Mouse (Mus musculus) A20 (cell line): Measurements from ENCODE around the gene C2cd5.

ENCODE experiments used
- DNase-seq: peaks from one replicate; pipeline ENCODE4 v3.0.0-alpha.2; 2011; ENCODE audit warnings: low read depth, low spot score

The C2cd5 gene

DNA sequence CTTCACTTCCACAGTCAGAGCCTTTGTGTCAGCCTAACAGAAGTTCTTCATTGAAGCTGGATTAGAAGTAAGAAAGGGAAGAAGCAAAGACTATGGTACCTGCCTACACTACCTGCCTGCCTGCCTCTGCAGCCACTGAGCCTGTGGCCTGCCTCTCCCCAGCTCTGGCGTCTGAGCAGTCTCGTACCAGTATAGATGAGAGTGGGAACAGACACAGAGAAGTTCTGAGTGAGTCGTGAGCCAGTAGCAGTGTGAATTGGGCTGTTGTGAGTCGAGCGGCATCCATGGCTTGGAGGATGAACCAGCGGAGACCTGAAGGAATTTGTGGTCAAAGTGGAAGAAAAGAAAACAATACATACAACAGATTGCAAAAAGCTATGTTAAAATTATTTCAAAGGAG, 26.5 kb downstream of the C2cd5 start:
- no peak for DNase-seq

DNA sequence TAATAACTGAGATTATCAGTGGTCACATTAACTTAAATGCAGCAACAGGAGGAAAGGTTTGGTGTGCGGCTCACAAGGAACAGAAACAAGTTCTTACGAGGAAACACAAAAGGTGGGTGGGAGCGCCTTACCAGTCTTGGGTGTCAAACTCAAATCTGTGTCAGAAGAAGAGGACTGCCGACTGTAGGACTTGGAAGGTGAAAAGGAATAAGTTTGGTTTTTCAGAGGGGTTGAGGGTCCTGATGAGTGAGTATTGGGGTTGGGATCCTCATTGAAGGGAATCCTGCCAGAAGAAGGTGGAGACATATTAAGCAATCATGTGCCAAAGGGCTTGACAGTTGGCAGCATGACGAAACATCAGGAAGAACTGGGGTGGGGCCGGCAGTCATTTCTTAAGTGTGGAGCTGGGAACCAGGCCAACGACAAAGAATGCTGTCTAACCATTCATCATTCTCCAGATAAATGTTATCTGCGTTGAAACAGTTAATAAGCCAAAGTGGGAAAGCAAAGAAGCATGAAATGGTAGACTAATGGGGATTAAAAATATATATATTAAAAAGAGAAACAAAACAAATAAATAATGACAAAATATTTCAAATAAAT, 27.4 kb downstream of the C2cd5 start:
- DNase-seq: no peak

DNA sequence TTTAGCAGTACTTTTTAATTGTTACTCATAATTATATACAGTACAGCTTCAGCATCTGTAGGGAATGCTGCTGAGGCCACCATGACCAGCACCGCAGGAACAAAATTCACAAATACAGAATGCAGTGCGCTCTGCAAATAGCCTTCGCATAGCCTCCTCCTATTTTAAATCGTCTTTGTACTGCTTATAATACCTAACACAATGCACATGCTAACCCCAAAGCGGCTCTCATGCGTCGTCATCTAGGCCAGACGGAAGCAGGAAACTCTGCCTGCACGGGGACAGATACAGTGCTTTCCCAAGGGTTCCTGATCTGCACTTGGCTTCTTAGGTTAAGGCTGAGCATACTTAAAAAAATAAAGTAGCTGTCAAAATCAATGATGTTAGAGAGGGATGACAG, 29.2 kb downstream of the C2cd5 start:
- no peak for DNase-seq

DNA sequence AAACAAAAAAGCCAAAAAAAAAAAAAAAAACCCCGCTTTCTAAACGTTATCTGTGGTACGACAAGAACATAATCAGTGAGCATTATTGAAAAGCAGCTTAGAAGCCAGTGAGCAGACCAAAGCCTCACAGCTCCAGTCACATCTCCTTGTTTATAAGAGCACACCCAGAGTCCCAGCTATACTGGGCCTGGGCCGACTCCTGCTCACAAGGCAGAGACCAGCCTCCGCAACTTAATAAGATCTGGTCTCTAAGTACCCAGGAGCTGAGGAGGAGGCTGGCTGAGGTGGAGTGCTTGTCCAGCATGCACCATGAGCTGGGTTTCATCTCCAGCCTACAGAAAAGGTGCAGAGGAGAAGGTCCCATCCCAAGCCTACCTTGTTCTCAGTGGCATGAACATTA, 29.9 kb downstream of the C2cd5 start:
- no peak for DNase-seq

DNA sequence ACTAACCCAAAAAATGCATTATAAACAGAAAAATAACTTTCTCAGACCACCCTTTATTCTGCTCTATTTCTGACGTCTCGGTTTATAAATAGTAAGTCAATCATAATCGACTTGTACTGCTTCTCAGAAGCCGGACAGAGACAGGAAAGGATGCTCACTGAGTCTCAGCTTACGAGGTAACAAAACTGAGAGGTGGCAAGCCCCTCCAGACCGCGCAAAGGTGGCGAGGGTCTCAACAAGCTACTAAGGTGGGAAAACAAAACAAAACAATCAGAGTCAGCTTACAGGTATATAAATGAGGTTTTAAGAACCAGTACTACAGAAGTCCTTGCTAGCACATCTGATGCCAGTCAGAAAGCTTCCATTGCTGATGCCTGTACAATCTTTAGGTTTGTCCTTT, 30.3 kb downstream of the C2cd5 start:
- DNase-seq: no peak

DNA sequence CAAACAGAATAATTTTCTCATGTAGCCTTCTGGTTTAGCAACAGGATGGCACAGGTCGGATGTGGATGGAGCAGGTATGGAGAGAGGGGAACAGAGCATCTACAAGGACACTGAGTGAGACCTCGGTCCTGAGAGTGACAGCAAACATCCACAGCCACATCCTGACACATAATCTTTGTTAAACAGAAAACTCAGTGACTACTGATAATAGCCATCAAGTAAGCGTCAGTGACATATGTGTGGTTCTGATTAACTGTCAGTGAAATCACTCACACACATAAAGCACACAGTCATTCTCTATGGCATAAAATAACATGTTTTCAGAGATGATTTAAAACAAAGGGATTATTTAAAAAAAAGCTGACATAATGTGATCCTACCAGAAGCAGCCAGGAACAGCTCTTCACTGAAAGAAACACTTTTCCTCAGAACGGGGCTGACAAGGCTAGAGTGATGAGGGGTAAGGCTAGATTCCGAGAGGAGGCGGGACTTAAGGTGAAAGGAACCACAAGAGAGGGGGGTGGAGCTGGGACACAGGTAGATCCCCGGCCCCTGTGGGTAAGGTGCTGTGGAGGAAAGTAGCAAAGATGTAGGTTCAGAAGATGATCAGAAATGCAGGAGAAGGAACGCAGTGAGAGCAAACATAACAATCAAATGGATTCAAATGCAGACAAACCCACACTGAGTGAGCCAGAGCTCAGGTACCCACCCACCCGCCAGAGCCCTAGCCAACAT, 31.6 kb downstream of the C2cd5 start:
- no peak for DNase-seq

DNA sequence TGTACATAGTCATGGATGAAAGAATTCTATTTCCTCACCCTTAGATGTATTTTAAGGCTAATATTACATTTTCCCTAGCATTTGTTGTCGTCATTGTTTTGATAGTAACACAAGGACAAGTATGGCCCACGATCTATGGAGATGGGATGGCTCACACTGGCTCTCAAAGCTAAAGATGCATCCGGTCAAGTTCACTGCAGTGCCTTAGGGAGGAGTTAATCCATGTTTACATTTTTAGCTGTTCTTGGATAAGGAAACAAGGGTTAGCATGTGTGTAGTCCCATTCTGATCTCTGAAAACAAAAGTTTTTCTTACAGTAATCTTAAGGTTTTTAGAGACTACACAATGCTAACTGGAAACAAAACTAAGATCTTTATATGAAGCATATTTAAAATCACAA, 32.3 kb downstream of the C2cd5 start:
- DNase-seq: no peak

DNA sequence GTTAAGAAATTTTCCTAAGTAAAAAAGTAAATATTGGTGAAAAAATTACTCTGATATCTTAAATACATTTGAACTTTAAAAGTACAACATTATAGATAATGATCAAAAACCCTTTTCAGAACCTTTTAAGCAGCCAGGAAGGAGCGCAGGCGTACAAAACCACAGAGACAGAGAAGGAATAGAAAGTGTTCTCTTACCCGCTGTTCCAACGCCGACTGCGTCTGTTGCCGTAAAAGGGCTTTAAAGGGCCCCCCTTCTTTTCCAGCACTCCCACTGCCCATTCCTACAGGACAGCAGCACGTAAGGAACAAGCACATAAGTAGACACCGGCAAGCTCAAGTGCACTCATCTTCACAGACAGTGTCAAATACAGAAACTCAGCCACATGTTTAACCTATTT, 33.1 kb downstream of the C2cd5 start:
- DNase-seq: no peak

DNA sequence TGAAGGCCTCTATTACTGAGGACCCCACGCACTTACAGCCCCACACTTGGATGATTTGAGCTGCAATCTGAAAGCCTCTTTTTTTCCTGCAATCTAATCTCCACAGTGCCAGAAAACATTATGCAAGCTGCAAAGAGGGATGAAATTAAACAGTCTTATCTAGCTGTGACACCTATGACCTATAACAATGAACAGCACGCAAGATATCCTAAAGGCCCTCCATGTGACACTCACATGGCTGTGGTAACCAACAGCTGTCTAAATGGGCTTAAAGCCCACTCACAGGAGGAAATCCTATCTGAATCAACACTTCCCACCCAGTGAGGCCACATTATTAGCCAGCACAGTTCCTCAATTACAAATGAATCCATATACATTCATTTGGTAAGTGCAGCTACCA, 35.9 kb downstream of the C2cd5 start:
- DNase-seq: no peak

DNA sequence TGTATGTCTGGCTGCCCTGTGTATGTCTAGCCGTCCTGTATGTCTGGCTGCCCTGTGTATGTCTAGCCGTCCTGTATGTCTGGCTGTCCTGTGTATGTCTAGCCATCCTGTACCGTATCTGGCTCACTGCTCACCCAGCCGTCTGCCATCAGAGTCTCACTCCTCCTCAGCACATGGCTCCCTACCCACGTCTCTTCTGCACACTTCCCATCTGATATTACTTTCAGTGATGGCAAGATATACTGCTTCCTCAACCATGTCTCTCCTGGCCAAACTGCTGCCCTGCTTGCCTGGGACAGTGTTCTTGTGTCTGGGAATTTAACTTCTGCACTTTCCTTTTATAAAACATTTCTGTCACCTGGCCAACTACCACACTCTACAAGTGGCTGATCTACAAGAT, 42.3 kb downstream of the C2cd5 start:
- DNase-seq: no peak

DNA sequence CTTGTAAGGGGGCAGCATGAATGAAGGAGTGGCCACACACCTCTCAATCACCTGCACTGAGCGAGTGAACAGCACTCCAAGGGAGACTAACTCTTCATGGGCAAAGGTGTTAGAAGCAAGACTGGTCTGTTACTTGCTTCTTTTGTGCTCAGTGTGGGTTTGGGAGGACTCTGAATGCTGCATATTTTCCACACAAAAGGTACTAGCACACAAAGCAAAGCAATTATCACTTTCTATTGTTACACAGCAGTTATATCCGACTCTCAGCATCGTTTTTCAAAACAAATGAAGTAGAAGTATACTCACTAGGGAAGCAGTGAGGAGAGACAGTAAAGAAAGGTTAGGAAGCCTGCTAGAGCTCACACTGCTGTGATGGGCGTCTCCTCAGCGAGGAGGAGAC, 48.4 kb downstream of the C2cd5 start:
- no peak for DNase-seq

DNA sequence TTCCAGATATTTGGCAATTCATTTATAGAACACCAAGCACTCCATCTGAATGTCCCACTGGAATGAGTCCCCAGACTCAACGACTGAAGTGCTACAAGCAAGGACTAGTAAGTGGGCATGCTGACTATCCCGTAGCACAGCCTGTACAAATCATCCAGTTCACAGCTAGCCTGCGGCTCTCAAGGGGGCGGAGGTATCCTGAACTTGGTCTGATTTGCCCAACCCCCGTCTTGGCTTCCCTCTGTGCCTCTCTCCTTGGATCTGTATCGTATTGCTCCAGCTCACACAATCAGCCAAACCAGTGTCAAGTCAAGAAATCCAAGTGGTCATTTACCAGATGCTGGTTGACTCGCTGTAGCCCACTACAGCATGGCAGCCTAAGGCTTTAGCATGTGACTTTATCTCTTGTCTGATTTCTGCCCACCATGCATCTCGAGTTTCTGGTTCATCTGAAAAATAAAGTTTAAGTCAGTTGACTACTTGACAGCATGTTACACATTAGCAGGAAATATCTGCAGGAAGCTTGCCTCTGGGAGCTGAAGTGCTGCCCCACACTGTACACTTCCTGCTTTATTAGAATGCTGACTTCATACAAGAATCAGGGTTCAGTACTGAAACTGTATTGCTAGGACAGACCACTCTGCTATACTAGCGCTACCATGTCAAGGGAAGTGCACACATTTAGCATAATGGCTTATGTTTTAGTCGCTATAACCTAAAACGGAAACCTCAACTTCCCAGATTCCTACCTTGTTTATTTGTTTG, 50.0 kb downstream of the C2cd5 start:
- no peak for DNase-seq

DNA sequence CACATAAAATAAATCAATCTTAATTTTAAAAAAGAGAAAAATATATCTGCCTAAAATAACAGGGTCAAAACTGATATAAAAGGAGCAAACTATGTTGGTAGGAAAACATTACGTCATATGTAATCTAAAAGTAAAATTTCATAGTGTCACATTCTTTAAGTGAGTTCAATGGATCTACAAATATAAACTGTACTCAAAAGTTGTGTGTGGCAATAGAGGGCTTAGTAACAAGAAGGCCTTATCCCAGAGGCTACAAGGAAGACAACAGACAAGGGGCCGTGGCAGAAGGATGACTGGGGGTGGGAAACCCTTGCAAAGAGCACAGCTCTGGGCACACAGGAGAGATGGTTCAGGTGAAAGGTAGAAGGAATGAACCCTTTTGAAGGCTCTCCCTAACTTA, 50.8 kb downstream of the C2cd5 start:
- no peak for DNase-seq

DNA sequence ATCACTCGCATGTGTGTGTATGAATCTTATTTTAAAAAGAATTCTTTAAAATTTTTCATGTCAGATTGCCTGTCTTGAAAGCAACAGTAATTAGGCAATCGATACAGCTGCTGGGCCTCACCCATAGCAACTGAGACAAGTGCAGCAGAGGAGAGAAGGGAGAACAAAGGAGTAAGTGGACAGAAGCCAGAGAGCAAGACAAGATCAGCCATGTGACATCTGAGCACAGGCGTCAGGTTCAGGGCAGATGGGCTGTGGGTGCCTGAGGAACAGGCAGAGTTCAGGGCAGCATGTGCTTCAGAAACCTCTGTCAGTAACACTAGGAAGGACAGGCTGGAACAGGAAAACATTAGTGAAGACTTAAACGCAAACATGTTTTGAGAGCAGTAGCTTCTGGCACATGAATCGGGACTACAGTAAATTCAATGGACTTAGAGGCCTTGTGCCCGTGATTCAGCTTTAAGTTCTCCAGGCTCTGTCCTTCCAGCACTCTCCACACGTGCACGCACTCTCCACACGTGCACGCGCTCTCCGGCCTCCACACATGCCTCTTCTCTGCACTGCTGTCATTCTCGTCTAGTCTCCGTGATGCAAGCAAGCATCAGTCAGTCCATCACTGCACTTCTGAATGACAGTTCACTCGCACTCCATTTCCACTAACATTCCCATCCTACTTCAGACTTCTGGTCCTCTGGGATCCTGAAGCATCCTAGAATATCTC, 52.2 kb downstream of the C2cd5 start:
- no peak for DNase-seq

DNA sequence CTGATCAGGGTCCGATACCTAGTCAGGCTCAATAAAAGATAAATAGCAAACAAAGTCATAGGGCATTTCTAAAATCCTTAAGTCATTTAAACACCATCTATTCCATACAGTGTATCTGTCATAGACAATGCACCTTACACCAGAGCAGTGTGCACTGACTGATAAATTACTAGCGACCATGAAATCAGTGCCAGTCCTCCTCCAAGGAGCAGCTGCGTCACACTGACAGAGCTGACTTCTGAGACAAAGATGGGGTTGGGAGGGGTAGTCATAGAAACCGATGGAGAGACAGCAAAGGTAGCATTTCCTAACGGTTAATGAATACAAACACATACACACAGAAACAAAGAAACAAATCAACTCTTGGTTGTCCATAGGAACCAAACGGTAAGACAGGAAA, 58.4 kb downstream of the C2cd5 start:
- no peak for DNase-seq

DNA sequence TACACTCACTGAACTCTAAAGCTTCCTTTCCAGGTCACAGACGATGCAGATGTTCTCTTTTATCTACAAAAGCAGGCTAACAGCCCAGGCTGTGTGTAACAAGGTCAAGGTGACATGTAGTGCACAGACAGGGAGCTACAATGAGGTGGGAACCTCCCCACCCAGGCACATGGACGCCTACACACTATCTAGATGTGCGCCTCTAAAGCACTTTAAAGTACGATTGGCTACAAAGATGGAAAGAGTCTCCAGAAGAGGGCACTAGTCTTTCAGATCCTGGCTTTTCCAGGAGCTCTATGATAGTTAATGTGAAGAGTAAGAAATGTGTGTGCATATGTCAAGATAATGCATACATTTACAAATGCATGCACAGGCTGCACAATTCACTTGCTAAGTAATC, 64.7 kb downstream of the C2cd5 start:
- no peak for DNase-seq

DNA sequence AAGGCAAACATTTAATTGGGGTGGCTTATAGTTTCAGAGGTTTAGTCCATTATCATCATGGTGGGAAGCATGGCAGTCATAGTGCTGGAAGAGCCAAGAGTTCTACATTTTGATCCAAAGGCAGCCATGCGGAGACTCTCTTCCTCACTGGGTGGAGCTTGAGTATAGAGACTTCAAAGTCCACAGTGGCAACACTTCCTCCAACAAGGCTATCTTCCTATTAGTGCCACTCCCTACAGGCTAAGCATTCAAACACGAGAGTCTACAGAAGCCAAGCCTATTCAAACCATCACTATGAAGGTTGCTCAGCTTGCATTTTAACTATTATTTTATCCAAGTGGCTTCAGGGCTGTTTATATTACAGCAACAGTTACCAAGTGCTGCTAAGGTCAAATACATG, 65.4 kb downstream of the C2cd5 start:
- no peak for DNase-seq

DNA sequence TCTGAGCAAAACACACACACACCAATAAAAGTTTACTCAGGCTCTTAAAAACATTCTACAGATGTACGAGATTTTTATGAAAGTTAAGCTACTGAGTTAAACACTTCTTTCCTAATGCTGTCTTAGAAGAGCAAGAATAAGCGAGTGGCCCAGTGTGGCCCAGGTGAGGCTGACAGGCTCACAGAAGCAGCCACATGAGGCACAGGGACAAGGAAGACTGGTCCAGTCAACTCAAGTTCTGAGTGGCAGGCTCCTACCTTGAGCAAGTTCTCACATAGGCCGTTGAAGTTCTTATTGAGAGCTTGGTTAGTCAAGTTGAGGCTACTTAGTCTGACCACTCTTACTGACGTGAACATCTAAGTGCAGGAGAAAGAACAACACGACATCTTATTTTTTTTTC, 69.4 kb downstream of the C2cd5 start:
- DNase-seq: no peak

DNA sequence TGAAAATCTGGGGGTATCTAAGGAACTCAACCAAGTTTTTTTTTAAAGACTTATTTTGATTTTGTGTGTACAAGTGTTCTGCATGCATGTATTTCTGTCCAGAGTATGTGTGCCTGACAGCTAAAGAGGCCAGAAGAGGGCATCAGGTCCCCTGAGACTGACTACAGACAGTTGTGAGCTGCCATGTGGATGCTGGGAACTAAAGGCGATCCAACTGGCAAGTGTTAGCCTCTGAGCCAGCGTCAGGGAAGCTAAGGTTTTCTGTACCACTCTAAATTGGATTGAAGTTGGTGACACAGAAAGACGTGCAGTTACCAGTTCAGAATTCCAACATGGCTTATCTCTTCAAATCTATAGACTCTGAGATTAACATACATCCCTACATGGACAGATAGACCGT, 72.0 kb downstream of the C2cd5 start:
- no peak for DNase-seq

DNA sequence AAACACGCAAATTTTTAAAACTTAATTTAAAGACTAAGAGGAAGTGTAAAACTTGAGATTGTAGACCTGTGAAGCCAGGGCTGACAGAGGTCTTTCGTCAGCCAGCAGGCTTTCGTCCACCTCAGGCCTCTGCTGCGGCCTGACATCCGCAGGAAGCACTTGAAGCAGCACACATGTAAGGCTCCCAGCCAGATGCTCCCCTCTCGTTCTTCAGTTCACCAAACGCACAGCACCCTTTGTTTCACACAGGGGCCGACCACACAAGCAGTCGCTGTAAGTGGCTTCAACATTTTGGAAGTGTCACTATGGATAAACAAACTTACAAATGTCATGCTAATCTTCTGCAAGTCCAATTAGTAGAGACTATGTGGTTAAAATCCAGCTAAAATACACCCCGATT, 72.5 kb downstream of the C2cd5 start:
- no peak for DNase-seq

DNA sequence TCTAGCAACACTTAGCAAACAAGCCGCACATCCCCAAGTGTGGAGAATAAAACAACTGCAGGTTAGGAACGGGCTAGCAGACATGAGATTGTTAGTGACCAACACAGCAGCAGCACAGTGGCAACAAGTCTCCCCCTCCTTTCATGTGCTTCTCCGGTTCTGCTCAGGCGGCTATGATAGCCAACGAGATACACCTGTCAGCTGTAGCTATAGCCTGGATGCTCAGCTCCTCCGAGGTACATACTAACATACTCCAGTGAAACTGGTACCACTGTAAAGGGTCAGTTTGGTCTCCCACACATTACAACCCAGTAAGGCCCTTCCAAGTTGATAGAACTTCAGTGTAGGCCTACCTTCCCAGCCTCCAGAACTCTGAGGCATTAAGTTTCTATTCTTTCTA, 76.2 kb downstream of the C2cd5 start:
- no peak for DNase-seq

DNA sequence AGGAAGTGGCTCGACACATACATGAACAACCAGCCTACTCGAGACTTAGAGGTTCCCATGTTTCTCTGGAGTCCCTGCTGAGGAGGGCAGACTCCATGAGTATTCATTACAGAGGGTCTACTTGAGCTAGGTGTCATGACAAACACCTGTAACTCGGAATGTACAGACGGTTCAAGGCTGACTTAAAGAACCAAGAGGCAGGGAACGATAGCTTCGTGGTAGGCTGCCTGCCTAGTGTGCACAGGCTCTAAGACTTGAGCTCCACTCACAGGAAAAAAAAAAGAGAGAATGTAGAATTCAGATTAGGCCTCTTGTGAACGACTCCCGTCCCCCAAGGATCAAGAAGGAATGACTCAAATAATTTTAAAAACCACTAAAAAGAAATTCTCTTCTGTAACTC, 78.2 kb downstream of the C2cd5 start:
- DNase-seq: no peak
